Mouse (Mus musculus): ENCODE data around the gene Mylk. TPM values are rescaled to one million over a fixed set of nuclear protein-coding genes. Genes with fewer than 3 reads are reported as not detected.

Mylk gene
- polyA plus RNA-seq, 1 experiment from 2014 or later: 262 TPM

GRCm38 (mm10) chr16:35004356-35004755 is 259.3 kb downstream of the Mylk start:
- Histone ChIP-seq H3K9me3 (ENCODE audit: control insufficient read depth, low read depth, low read length) (no peaks in the 10 kb centered on the region), H3K27me3 (ENCODE audit: control insufficient read depth, insufficient read depth, low read length) (no peaks in the 10 kb centered on the region), H3K27ac (ENCODE audit: low read length) (no peak overlapping the region), H3K9ac (replicated peaks; ENCODE audit: low read depth, low read length) (no peak overlapping the region), H3K4me1 (ENCODE audit: control insufficient read depth, insufficient read depth, low read length) (peaks cover 6% of the 10 kb centered on the region; the same call in 1 of the 2 replicates), H3K4me2 (replicated peaks; ENCODE audit: low read depth, low read length) (no peak overlapping the region), H3K4me3 (ENCODE audit: low read depth, low read length) (no peak overlapping the region), H3K36me3 (ENCODE audit: control insufficient read depth, insufficient read depth, low read length) (no peaks in the 10 kb centered on the region)
- no peak for ATAC-seq (ENCODE audit: insufficient number of reproducible peaks, insufficient read depth, low FRiP score, low read depth)
- 68% methylated on average over 5 of the region's 5 CpGs for WGBS

- Histone ChIP-seq H3K4me1 (ENCODE audit: control insufficient read depth, insufficient read depth, low read length) (peaks cover 6% of the 10 kb centered on the region; the same call in 1 of the 2 replicates), H3K27ac (ENCODE audit: low read length) (no peak overlapping the region)
- no peak for ATAC-seq (ENCODE audit: insufficient number of reproducible peaks, insufficient read depth, low FRiP score, low read depth)
Measured at GRCm38 (mm10) chr16:35004756-35005155, 259.7 kb downstream of the Mylk start.

DNA sequence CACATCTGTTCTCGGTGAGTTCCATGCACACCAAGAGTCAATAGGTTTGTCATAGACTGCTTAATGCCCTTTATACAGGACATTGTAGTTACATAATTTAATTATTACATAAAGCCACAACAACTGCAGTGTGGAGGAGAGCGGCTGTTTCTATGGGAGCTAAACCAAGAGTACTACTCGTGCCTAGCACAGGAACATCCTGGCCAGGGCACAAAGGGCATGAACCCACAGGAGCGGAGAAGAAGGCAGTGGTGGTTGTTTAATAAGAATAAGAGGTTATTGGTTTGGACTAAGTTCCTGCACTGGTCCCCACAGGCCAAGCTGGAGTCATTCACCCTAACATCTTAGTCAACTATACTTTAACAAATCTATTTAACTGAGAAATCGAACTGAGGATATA is 261.2 kb downstream of the Mylk start:
- Histone ChIP-seq H3K4me2 (replicated peaks; ENCODE audit: low read depth, low read length) (no peak overlapping the region), H3K27ac (ENCODE audit: low read length) (no peak overlapping the region), H3K4me1 (ENCODE audit: control insufficient read depth, insufficient read depth, low read length) (peaks cover 2% of the 10 kb centered on the region; the same call in 1 of the 2 replicates), H3K4me3 (ENCODE audit: low read depth, low read length) (no peak overlapping the region), H3K36me3 (ENCODE audit: control insufficient read depth, insufficient read depth, low read length) (no peaks in the 10 kb centered on the region), H3K9me3 (ENCODE audit: control insufficient read depth, low read depth, low read length) (no peaks in the 10 kb centered on the region; the same call in 1 of the 2 replicates), H3K9ac (replicated peaks; ENCODE audit: low read depth, low read length) (no peak overlapping the region), H3K27me3 (ENCODE audit: control insufficient read depth, insufficient read depth, low read length) (no peaks in the 10 kb centered on the region)
- ATAC-seq (ENCODE audit: insufficient number of reproducible peaks, insufficient read depth, low FRiP score, low read depth): no peak
- WGBS: 89% methylated on average over 5 of the region's 5 CpGs

More at GRCm38 (mm10) chr16:35004756-35005155, 259.7 kb downstream of the Mylk start:
- H3K9ac ChIP-seq (replicated peaks; ENCODE audit: low read depth, low read length): no peak overlapping the region
- no peaks in the 10 kb centered on the region for H3K27me3 ChIP-seq (ENCODE audit: control insufficient read depth, insufficient read depth, low read length)
- H3K36me3 ChIP-seq (ENCODE audit: control insufficient read depth, insufficient read depth, low read length): no peaks in the 10 kb centered on the region
- H3K4me2 ChIP-seq (replicated peaks; ENCODE audit: low read depth, low read length): no peak overlapping the region
- H3K9me3 ChIP-seq (ENCODE audit: control insufficient read depth, low read depth, low read length): no peaks in the 10 kb centered on the region
- H3K4me3 ChIP-seq (ENCODE audit: low read depth, low read length): no peak overlapping the region
- WGBS: 62% methylated on average over 2 of the region's 2 CpGs

- no peak overlapping the region for H3K27ac ChIP-seq (ENCODE audit: low read length)
- no peak overlapping the region for H3K4me2 ChIP-seq (replicated peaks; ENCODE audit: low read depth, low read length)
- ATAC-seq (ENCODE audit: insufficient number of reproducible peaks, insufficient read depth, low FRiP score, low read depth): no peak
- H3K27me3 ChIP-seq (ENCODE audit: control insufficient read depth, insufficient read depth, low read length): no peaks in the 10 kb centered on the region
- H3K9ac ChIP-seq (replicated peaks; ENCODE audit: low read depth, low read length): no peak overlapping the region
- no peaks in the 10 kb centered on the region for H3K36me3 ChIP-seq (ENCODE audit: control insufficient read depth, insufficient read depth, low read length)
- no peaks in the 10 kb centered on the region for H3K4me1 ChIP-seq (ENCODE audit: control insufficient read depth, insufficient read depth, low read length)
- 56% methylated on average over 1 of the region's 1 CpGs for WGBS
- no peaks in the 10 kb centered on the region; the same call in 1 of the 2 replicates for H3K9me3 ChIP-seq (ENCODE audit: control insufficient read depth, low read depth, low read length)
- H3K4me3 ChIP-seq (ENCODE audit: low read depth, low read length): no peak overlapping the region
Measured at GRCm38 (mm10) chr16:35007361-35007760, 262.4 kb downstream of the Mylk start.

GRCm38 (mm10) chr16:35008447-35008846 is 263.4 kb downstream of the Mylk start:
- no peaks in the 10 kb centered on the region; the same call in 1 of the 2 replicates for H3K9me3 ChIP-seq (ENCODE audit: control insufficient read depth, low read depth, low read length)
- no peaks in the 10 kb centered on the region for H3K4me1 ChIP-seq (ENCODE audit: control insufficient read depth, insufficient read depth, low read length)
- H3K36me3 ChIP-seq (ENCODE audit: control insufficient read depth, insufficient read depth, low read length): no peaks in the 10 kb centered on the region
- no peaks in the 10 kb centered on the region for H3K27me3 ChIP-seq (ENCODE audit: control insufficient read depth, insufficient read depth, low read length)
- H3K9ac ChIP-seq (replicated peaks; ENCODE audit: low read depth, low read length): no peak overlapping the region
- no peak overlapping the region for H3K4me3 ChIP-seq (ENCODE audit: low read depth, low read length)
- ATAC-seq (ENCODE audit: insufficient number of reproducible peaks, insufficient read depth, low FRiP score, low read depth): no peak
- H3K4me2 ChIP-seq (replicated peaks; ENCODE audit: low read depth, low read length): no peak overlapping the region
- no peak overlapping the region for H3K27ac ChIP-seq (ENCODE audit: low read length)

- Histone ChIP-seq H3K27ac (ENCODE audit: low read length) (no peak overlapping the region), H3K27me3 (ENCODE audit: control insufficient read depth, insufficient read depth, low read length) (no peaks in the 10 kb centered on the region), H3K36me3 (ENCODE audit: control insufficient read depth, insufficient read depth, low read length) (no peaks in the 10 kb centered on the region), H3K4me3 (ENCODE audit: low read depth, low read length) (no peak overlapping the region), H3K4me1 (ENCODE audit: control insufficient read depth, insufficient read depth, low read length) (no peaks in the 10 kb centered on the region), H3K9me3 (ENCODE audit: control insufficient read depth, low read depth, low read length) (no peaks in the 10 kb centered on the region; the same call in 1 of the 2 replicates), H3K4me2 (replicated peaks; ENCODE audit: low read depth, low read length) (no peak overlapping the region), H3K9ac (replicated peaks; ENCODE audit: low read depth, low read length) (no peak overlapping the region)
- ATAC-seq (ENCODE audit: insufficient number of reproducible peaks, insufficient read depth, low FRiP score, low read depth): no peak
- 83% methylated on average over 2 of the region's 2 CpGs for WGBS
Measured at GRCm38 (mm10) chr16:35013501-35013900, 268.5 kb downstream of the Mylk start.

GRCm38 (mm10) chr16:35016491-35016890 is 271.5 kb downstream of the Mylk start:
- WGBS: 76% methylated on average over 3 of the region's 3 CpGs
- Histone ChIP-seq H3K36me3 (ENCODE audit: control insufficient read depth, insufficient read depth, low read length) (no peaks in the 10 kb centered on the region), H3K27ac (ENCODE audit: low read length) (no peak overlapping the region), H3K4me1 (ENCODE audit: control insufficient read depth, insufficient read depth, low read length) (no peaks in the 10 kb centered on the region), H3K4me3 (ENCODE audit: low read depth, low read length) (no peak overlapping the region), H3K27me3 (ENCODE audit: control insufficient read depth, insufficient read depth, low read length) (no peaks in the 10 kb centered on the region), H3K9me3 (ENCODE audit: control insufficient read depth, low read depth, low read length) (no peaks in the 10 kb centered on the region), H3K4me2 (replicated peaks; ENCODE audit: low read depth, low read length) (no peak overlapping the region), H3K9ac (replicated peaks; ENCODE audit: low read depth, low read length) (no peak overlapping the region)
- no peak for ATAC-seq (ENCODE audit: insufficient number of reproducible peaks, insufficient read depth, low FRiP score, low read depth)

- Histone ChIP-seq H3K9me3 (ENCODE audit: control insufficient read depth, low read depth, low read length) (no peaks in the 10 kb centered on the region), H3K27ac (ENCODE audit: low read length) (no peak overlapping the region), H3K27me3 (ENCODE audit: control insufficient read depth, insufficient read depth, low read length) (no peaks in the 10 kb centered on the region), H3K4me2 (replicated peaks; ENCODE audit: low read depth, low read length) (no peak overlapping the region), H3K4me1 (ENCODE audit: control insufficient read depth, insufficient read depth, low read length) (no peaks in the 10 kb centered on the region), H3K36me3 (ENCODE audit: control insufficient read depth, insufficient read depth, low read length) (no peaks in the 10 kb centered on the region), H3K4me3 (ENCODE audit: low read depth, low read length) (no peak overlapping the region), H3K9ac (replicated peaks; ENCODE audit: low read depth, low read length) (no peak overlapping the region)
- ATAC-seq (ENCODE audit: insufficient number of reproducible peaks, insufficient read depth, low FRiP score, low read depth): no peak
- WGBS: 90% methylated on average over 1 of the region's 1 CpGs
Measured at GRCm38 (mm10) chr16:35018470-35018974, 273.5 kb downstream of the Mylk start.

- no peak overlapping the region for H3K27ac ChIP-seq (ENCODE audit: low read length)
Measured at GRCm38 (mm10) chr16:35021903-35022241, 276.9 kb downstream of the Mylk start.

More at GRCm38 (mm10) chr16:35021903-35022241, 276.9 kb downstream of the Mylk start:
- Histone ChIP-seq H3K4me2 (replicated peaks; ENCODE audit: low read depth, low read length) (peak overlapping the region; percentile 56), H3K9ac (replicated peaks; ENCODE audit: low read depth, low read length) (no peak overlapping the region), H3K9me3 (ENCODE audit: control insufficient read depth, low read depth, low read length) (no peaks in the 10 kb centered on the region), H3K36me3 (ENCODE audit: control insufficient read depth, insufficient read depth, low read length) (no peaks in the 10 kb centered on the region), H3K4me1 (ENCODE audit: control insufficient read depth, insufficient read depth, low read length) (no peaks in the 10 kb centered on the region), H3K4me3 (ENCODE audit: low read depth, low read length) (peak overlapping the region; percentile 85), H3K27me3 (ENCODE audit: control insufficient read depth, insufficient read depth, low read length) (no peaks in the 10 kb centered on the region)
- WGBS: 48% methylated on average over 5 of the region's 5 CpGs
- no peak for ATAC-seq (ENCODE audit: insufficient number of reproducible peaks, insufficient read depth, low FRiP score, low read depth)
